Mouse (Mus musculus): ENCODE results near the gene Hnrnpa3. TPM values are rescaled to one million over a fixed set of nuclear protein-coding genes. Genes with fewer than 3 reads are reported as not detected.
"Not testable (repeated sequence)": the region's sequence is repeated elsewhere in the genome, so short reads cannot be mapped to it uniquely, and the experiment has no call there.

The Hnrnpa3 gene
- polyA plus RNA-seq, 1 experiment from 2014 or later: 310 TPM

DNA sequence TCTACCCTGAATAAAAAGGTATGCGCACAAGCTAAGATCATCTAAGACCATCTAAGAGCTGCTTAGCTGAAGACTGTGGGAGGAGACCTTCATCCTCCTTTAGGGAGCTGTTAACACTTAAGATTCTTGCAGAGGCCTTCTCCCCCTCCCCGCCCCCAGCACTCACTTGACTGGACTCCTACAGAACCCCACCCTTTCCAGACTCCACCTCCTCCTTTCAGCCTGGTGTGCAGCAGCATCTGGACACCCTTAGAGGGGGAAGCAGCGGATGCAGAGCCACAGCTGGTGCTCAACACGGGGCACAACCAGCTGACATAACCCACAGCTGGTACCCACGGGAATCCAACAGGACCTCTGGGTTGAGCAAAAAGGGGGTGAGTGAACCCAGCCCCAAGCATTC, 25.3 kb upstream of the Hnrnpa3 start:
- Histone ChIP-seq H3K9ac (ENCODE audit: low read length) (no peak overlapping the region), H3K4me1 (ENCODE audit: control insufficient read depth, insufficient read depth, low read length) (no peaks in the 10 kb centered on the region), H3K27ac (ENCODE audit: low read depth, low read length) (no peak overlapping the region), H3K4me3 (ENCODE audit: low read depth, low read length) (no peak overlapping the region), H3K36me3 (ENCODE audit: control insufficient read depth, insufficient read depth, low read length) (no peaks in the 10 kb centered on the region), H3K4me2 (no peak overlapping the region), H3K9me3 (ENCODE audit: control insufficient read depth, low read length) (no peaks in the 10 kb centered on the region), H3K27me3 (ENCODE audit: control insufficient read depth, insufficient read depth, low read length) (no peaks in the 10 kb centered on the region)
- WGBS: 80% methylated on average over 5 of the region's 5 CpGs
- ATAC-seq (ENCODE audit: low FRiP score) (no peak), DNase-seq (ENCODE audit: low spot score, missing footprints) (no peak)

GRCm38 (mm10) chr2:75634431-75634830, 24.6 kb upstream of the Hnrnpa3 start:
- ATAC-seq (ENCODE audit: low FRiP score); H3K4me1 ChIP-seq (ENCODE audit: control insufficient read depth, insufficient read depth, low read length): not testable (repeated sequence)

DNA sequence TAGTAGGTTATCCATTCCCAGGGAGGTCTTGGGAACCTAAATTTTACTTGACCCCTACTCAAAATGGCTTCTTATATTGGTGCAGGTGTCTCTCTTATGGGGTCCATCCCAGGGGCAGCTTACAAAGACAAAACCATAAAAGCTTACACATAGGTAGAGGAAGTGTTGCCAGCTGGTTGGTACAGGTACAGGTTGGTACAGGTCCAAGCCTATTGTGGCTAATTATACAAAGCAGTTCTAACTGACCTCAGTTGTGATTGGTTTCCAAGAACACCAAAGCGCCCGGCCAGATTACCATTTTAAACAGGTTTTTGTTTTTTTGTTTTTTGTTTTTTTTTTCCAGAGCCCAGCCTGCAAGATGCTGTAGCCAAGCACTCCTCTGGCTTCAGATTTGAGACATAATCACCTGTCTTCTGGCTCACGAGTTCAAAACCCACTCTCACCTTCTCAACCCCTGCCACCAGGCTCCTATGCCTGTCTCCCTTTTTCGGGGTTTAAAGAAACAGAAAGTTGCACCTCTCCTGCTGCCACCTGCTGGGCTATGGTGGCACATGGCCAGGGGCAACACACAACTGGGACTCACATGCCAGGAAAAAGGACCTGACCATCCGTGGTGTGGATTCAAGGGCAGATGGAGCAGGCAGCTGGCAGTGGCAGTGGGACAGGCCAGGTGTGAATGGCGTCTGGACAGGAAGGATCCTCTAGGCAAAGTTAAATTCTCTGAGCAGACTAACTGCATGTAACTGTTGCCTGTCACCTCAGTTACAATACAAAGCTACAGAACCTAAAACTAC, 22.6 kb upstream of the Hnrnpa3 start:
- no peak overlapping the region for H3K4me3 ChIP-seq (ENCODE audit: low read depth, low read length)
- 73% methylated on average over 6 of the region's 6 CpGs for WGBS
- no peak for ATAC-seq (ENCODE audit: low FRiP score)
- no peaks in the 10 kb centered on the region for H3K9me3 ChIP-seq (ENCODE audit: control insufficient read depth, low read length)
- H3K4me2 ChIP-seq: no peak overlapping the region
- H3K27ac ChIP-seq (ENCODE audit: low read depth, low read length): no peak overlapping the region
- H3K36me3 ChIP-seq (ENCODE audit: control insufficient read depth, insufficient read depth, low read length): no peaks in the 10 kb centered on the region
- H3K4me1 ChIP-seq (ENCODE audit: control insufficient read depth, insufficient read depth, low read length): no peaks in the 10 kb centered on the region
- H3K27me3 ChIP-seq (ENCODE audit: control insufficient read depth, insufficient read depth, low read length): no peaks in the 10 kb centered on the region
- no peak overlapping the region for H3K9ac ChIP-seq (ENCODE audit: low read length)
- DNase-seq (ENCODE audit: low spot score, missing footprints): no peak

More at GRCm38 (mm10) chr2:75634431-75634830, 24.6 kb upstream of the Hnrnpa3 start:
- not testable (repeated sequence) for H3K9ac ChIP-seq (ENCODE audit: low read length); H3K9me3 ChIP-seq (ENCODE audit: control insufficient read depth, low read length); H3K36me3 ChIP-seq (ENCODE audit: control insufficient read depth, insufficient read depth, low read length); H3K4me3 ChIP-seq (ENCODE audit: low read depth, low read length); H3K27ac ChIP-seq (ENCODE audit: low read depth, low read length); DNase-seq (ENCODE audit: low spot score, missing footprints); H3K27me3 ChIP-seq (ENCODE audit: control insufficient read depth, insufficient read depth, low read length); H3K4me2 ChIP-seq
- 94% methylated on average over 14 of the region's 14 CpGs for WGBS

- H3K9ac ChIP-seq (ENCODE audit: low read length); DNase-seq (ENCODE audit: low spot score, missing footprints); H3K9me3 ChIP-seq (ENCODE audit: control insufficient read depth, low read length); H3K4me1 ChIP-seq (ENCODE audit: control insufficient read depth, insufficient read depth, low read length); ATAC-seq (ENCODE audit: low FRiP score); H3K4me3 ChIP-seq (ENCODE audit: low read depth, low read length); H3K4me2 ChIP-seq; H3K27me3 ChIP-seq (ENCODE audit: control insufficient read depth, insufficient read depth, low read length); H3K27ac ChIP-seq (ENCODE audit: low read depth, low read length); H3K36me3 ChIP-seq (ENCODE audit: control insufficient read depth, insufficient read depth, low read length): not testable (repeated sequence)
- WGBS: 92% methylated on average over 2 of the region's 2 CpGs
Observed at GRCm38 (mm10) chr2:75637055-75637304, 22.1 kb upstream of the Hnrnpa3 start.

- ATAC-seq (ENCODE audit: low FRiP score) (no peak), DNase-seq (ENCODE audit: low spot score, missing footprints) (no peak)
- no peaks in the 10 kb centered on the region for H3K36me3 ChIP-seq (ENCODE audit: control insufficient read depth, insufficient read depth, low read length)
- H3K27ac ChIP-seq (ENCODE audit: low read depth, low read length): no peak overlapping the region
- H3K9ac ChIP-seq (ENCODE audit: low read length): no peak overlapping the region
- H3K9me3 ChIP-seq (ENCODE audit: control insufficient read depth, low read length): no peaks in the 10 kb centered on the region
- H3K4me1 ChIP-seq (ENCODE audit: control insufficient read depth, insufficient read depth, low read length): no peaks in the 10 kb centered on the region
- H3K4me3 ChIP-seq (ENCODE audit: low read depth, low read length): no peak overlapping the region
- H3K27me3 ChIP-seq (ENCODE audit: control insufficient read depth, insufficient read depth, low read length): no peaks in the 10 kb centered on the region
- no peak overlapping the region for H3K4me2 ChIP-seq
Observed at GRCm38 (mm10) chr2:75637361-75637760, 21.7 kb upstream of the Hnrnpa3 start.

GRCm38 (mm10) chr2:75637822-75638221, 21.2 kb upstream of the Hnrnpa3 start:
- H3K4me3 ChIP-seq (ENCODE audit: low read depth, low read length); H3K4me2 ChIP-seq; H3K27ac ChIP-seq (ENCODE audit: low read depth, low read length); H3K9ac ChIP-seq (ENCODE audit: low read length); H3K4me1 ChIP-seq (ENCODE audit: control insufficient read depth, insufficient read depth, low read length); ATAC-seq (ENCODE audit: low FRiP score); H3K36me3 ChIP-seq (ENCODE audit: control insufficient read depth, insufficient read depth, low read length); H3K27me3 ChIP-seq (ENCODE audit: control insufficient read depth, insufficient read depth, low read length); H3K9me3 ChIP-seq (ENCODE audit: control insufficient read depth, low read length); DNase-seq (ENCODE audit: low spot score, missing footprints): not testable (repeated sequence)
- WGBS: 84% methylated on average over 6 of the region's 6 CpGs

DNA sequence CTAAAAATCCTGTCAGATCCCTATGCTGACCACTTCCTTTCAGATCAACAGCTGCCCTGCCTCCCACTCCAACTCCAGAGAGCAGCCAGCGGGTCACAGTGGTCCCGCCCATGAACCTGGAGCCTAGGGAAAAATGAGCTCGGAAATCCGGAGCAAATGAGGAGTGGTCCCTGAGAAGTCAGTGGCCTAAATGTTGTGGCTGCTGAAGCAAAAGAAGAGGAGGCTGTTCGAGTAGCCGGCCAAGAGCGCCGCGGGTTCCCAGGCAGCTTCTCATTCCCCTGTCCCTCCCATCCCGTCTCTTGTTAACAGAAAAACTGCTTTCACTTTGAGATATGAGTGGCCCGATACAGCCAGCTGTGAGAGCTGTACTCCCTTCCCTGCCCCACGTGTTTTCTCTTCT, 19.5 kb upstream of the Hnrnpa3 start:
- H3K4me1 ChIP-seq (ENCODE audit: control insufficient read depth, insufficient read depth, low read length); H3K4me3 ChIP-seq (ENCODE audit: low read depth, low read length); H3K9ac ChIP-seq (ENCODE audit: low read length); H3K9me3 ChIP-seq (ENCODE audit: control insufficient read depth, low read length); H3K4me2 ChIP-seq; ATAC-seq (ENCODE audit: low FRiP score); H3K36me3 ChIP-seq (ENCODE audit: control insufficient read depth, insufficient read depth, low read length); H3K27me3 ChIP-seq (ENCODE audit: control insufficient read depth, insufficient read depth, low read length); H3K27ac ChIP-seq (ENCODE audit: low read depth, low read length); DNase-seq (ENCODE audit: low spot score, missing footprints): not testable (repeated sequence)
- 66% methylated on average over 11 of the region's 12 CpGs for WGBS

GRCm38 (mm10) chr2:75642312-75642711, 16.7 kb upstream of the Hnrnpa3 start:
- H3K4me3 ChIP-seq (ENCODE audit: low read depth, low read length); H3K27ac ChIP-seq (ENCODE audit: low read depth, low read length); H3K4me1 ChIP-seq (ENCODE audit: control insufficient read depth, insufficient read depth, low read length); H3K36me3 ChIP-seq (ENCODE audit: control insufficient read depth, insufficient read depth, low read length); DNase-seq (ENCODE audit: low spot score, missing footprints); H3K9ac ChIP-seq (ENCODE audit: low read length); ATAC-seq (ENCODE audit: low FRiP score); H3K27me3 ChIP-seq (ENCODE audit: control insufficient read depth, insufficient read depth, low read length); H3K9me3 ChIP-seq (ENCODE audit: control insufficient read depth, low read length); H3K4me2 ChIP-seq: not testable (repeated sequence)
- whole genome bisulfite sequencing: 84% methylated on average over 4 of the region's 4 CpGs

- no peak for DNase-seq (ENCODE audit: low spot score, missing footprints)
- Histone ChIP-seq H3K4me2 (no peak overlapping the region), H3K4me1 (ENCODE audit: control insufficient read depth, insufficient read depth, low read length) (no peaks in the 10 kb centered on the region), H3K4me3 (ENCODE audit: low read depth, low read length) (no peak overlapping the region), H3K27me3 (ENCODE audit: control insufficient read depth, insufficient read depth, low read length) (no peaks in the 10 kb centered on the region), H3K9me3 (ENCODE audit: control insufficient read depth, low read length) (no peaks in the 10 kb centered on the region), H3K36me3 (ENCODE audit: control insufficient read depth, insufficient read depth, low read length) (no peaks in the 10 kb centered on the region), H3K9ac (ENCODE audit: low read length) (no peak overlapping the region), H3K27ac (ENCODE audit: low read depth, low read length) (no peak overlapping the region)
- WGBS: 84% methylated on average over 8 of the region's 8 CpGs
- ATAC-seq (ENCODE audit: low FRiP score): no peak
Observed at GRCm38 (mm10) chr2:75642795-75643550, 16.1 kb upstream of the Hnrnpa3 start.
